Mouse (Mus musculus) T-helper 1 cell (primary cell): ENCODE measurements at regions not wholly inside any gene's neighbourhood (a gene's known extent, or its start where the extent isn't known, plus 50 kb on each side); places are given as distances from the start of the nearest gene placed in this dataset.

Experiments used
- in situ Hi-C: fragments of 300-600 bp; cut with MboI, MseI; formaldehyde crosslinking; loops from one replicate; pipeline ENCODE4 v1.15.1; 2025; ENCODE audit warnings: high pct_unique_total_duplicates

DNA sequence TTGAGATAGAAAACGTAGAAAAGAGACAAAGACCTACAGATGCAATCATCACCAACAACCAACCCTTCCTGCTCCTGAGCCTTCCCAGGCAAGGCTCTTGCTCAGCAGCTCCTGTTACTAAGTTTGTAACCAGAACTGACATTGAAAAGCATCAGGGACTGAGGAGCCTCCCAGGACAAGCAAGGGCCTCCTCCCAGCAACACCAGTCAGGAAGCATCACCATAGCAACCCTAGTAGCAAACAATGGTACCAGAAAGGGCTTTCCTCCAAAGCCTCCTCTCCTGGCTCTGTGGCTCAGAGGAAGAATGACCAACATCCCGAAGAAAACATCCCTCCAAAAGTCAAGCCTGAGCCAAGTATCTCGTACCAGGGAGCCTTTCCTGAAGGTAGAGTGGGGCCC lies 1621.0 kb upstream of the Gm8797 start:
- in situ Hi-C loops = loop anchor here (10.0 kb wide), 1 partner anchor 1085 kb away; no protein-coding TSS in a partner anchor

DNA sequence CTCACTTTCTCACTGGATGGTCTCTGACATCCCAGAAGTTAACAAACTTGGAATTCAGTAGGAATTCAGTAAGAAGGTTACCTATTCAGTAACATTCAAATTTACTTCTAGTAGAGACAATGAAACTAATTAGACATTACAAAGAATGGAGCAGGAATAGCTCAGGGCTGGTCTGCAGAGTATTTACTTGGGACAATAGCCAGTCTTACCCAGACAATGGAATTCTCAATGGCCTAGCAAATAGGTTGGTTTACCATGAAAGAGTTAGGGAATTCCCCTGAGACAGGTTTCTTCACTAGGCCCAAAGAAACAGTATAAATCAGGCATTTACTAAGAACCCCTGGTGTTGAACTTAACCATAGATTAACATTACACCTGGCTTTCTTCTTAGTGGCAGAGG lies 1612.6 kb upstream of the Gm8797 start:
- in situ Hi-C loops = loop anchor here (10.0 kb wide), 1 partner anchor 1093 kb away; no protein-coding TSS in a partner anchor

DNA sequence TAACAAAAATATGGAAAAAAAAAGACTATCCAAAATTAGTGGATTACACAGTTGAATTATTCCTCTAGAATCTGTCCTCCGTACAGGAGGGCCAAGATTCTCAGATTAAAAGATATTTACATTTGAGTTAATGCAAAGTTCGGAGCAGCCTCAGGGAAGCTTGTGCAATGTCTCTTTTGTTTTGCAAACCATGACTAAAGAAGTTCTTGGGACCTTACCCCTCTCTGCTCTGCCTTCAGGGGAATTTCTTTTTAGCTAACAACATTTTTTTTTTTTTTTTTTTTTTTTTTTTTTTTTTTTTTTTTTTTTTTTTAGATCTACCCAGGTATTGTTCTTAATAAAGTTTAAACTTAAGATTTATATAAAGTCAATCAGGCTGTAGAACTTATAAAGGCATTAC lies 1603.6 kb upstream of the Gm8797 start:
- in situ Hi-C loops = loop anchor here (10.0 kb wide), 1 partner anchor 972 kb away; no protein-coding TSS in a partner anchor
